Mouse (Mus musculus) stomach, postnatal 0 days (tissue): Measurements from ENCODE around the gene Fcgr3.
"Not testable (repeated sequence)": the region's sequence is repeated elsewhere in the genome, so short reads cannot be mapped to it uniquely, and the experiment has no call there.

Experiments
- CTCF ChIP-seq: IDR thresholded peaks from 2 replicates; pipeline ENCODE4 v1.5.1; 2016; ENCODE audit warnings: antibody characterized with exemption, low read depth, mild to moderate bottlenecking, moderate library complexity
- EP300 ChIP-seq: optimal IDR thresholded peaks from 2 replicates; pipeline ENCODE3; 2016; ENCODE audit warnings: antibody characterized with exemption

- TF ChIP-seq EP300, CTCF: not testable (repeated sequence)
These were observed 4.8 kb upstream of the Fcgr3 start for GRCm38 (mm10) chr1:171069508-171069907.
